Mouse (Mus musculus): Measurements from ENCODE around the gene Ank3. TPM values are rescaled to one million over a fixed set of nuclear protein-coding genes. Genes with fewer than 3 reads are reported as not detected.
A peak's percentile ranks its signal among the peaks of the same experiment; 100 is the strongest.

Gene Ank3
- total RNA-seq, 2 experiments from 2014 or later = 573 to 576 TPM

GRCm38 (mm10) chr10:69731863-69732262 lies 333.3 kb downstream of the Ank3 start:
- intact Hi-C loops (cut with DNase I) = no loop called here
- no peak for DNase-seq

DNA sequence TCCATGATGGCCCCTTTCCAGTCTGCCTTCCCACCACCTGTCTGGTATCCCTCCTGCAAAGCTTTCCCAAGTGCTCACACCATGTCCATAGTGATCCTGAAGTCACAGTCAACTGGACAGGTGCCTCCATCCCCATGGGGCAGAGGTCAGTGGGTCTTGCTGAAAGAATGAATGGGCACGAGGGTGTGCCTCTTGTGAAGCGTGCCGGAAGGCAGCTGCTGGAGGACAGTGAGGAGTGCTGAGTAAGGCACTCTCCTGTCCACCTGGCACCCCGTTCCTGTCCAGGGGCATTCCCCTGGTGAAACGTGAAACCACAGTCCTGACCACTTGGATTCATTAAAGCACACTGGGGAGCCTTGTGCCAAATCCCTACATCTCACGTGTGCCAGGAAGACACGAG lies 337.7 kb downstream of the Ank3 start:
- intact Hi-C loops (cut with DNase I) = no loop called here
- DNase-seq = no peak

GRCm38 (mm10) chr10:69738741-69739271 lies 340.2 kb downstream of the Ank3 start:
- intact Hi-C loops (cut with DNase I) = no loop called here
- no peak for DNase-seq

DNA sequence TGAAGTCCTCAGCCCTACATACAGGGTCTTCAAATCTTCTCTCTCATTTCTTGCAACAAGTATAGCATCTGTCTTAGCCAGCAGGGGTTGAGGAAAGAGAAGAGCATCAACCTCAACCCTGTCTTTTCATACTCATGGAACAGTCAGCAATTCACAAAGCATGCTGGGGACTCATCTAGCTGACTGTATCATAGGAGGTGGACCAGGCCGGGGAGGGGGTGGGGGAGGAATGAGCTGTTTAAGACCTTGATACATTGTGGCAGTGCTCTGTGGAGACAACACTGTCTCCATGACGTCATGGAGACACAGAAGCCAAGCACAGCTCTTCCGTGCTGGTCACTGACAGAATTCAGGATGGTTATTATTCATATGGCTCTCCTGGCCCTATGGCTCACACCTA lies 344.0 kb downstream of the Ank3 start:
- intact Hi-C loops (cut with DNase I) = no loop called here

DNA sequence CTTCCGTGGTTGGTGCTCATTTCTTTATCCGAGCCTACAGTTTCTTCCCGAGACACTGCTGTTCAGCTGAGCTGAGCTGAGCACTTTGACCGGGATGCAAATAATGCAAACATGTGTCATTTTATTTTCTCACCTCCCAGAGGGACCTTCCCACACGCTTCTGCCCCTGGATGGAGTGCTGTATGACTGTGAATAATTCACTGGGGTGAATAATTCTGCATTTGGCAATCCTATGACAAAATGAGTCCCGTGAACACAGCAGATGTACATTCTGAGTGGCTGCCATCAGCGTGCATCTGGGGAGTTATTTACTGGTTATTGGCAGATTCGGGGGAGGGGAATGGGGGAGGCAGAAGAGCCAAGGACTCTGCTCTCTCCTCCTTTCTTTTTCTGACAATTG lies 345.6 kb downstream of the Ank3 start:
- peak; percentile 86 for DNase-seq
- intact Hi-C loops (cut with DNase I) = no loop called here

More for the DNA sequence above, 344.0 kb downstream of the Ank3 start:
- DNase-seq = no peak

GRCm38 (mm10) chr10:69744871-69745270 lies 346.3 kb downstream of the Ank3 start:
- intact Hi-C loops (cut with DNase I) = no loop called here
- no peak for DNase-seq

- intact Hi-C loops (cut with DNase I) = no loop called here
- DNase-seq = no peak
Measured at GRCm38 (mm10) chr10:69746322-69746721, 347.7 kb downstream of the Ank3 start.

GRCm38 (mm10) chr10:69746730-69747129 lies 348.2 kb downstream of the Ank3 start:
- intact Hi-C loops (cut with DNase I) = no loop called here

GRCm38 (mm10) chr10:69751416-69751815 lies 352.8 kb downstream of the Ank3 start:
- no peak for DNase-seq
- intact Hi-C loops (cut with DNase I) = no loop called here

More at GRCm38 (mm10) chr10:69746730-69747129, 348.2 kb downstream of the Ank3 start:
- DNase-seq = no peak

DNA sequence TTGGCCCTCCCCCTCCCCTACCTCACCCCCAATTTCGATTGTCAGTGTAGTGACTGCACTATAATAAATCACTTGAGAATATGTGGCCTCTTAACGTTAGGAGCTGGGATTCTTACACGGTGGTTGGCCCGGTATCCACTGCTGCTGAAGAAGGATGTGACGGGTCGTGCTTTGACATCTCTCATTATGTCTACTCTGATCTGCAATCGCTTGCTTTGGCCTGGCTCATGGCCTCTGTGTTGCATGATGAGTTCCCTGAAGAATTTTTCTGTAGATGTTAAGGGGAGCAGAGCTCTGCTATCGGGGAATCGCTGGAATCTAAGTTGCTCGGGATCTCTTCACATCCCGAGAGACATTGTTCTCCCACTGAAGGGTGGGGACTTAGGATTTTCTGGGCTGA lies 354.9 kb downstream of the Ank3 start:
- peak; percentile 25 for DNase-seq
- intact Hi-C loops (cut with DNase I) = no loop called here

DNA sequence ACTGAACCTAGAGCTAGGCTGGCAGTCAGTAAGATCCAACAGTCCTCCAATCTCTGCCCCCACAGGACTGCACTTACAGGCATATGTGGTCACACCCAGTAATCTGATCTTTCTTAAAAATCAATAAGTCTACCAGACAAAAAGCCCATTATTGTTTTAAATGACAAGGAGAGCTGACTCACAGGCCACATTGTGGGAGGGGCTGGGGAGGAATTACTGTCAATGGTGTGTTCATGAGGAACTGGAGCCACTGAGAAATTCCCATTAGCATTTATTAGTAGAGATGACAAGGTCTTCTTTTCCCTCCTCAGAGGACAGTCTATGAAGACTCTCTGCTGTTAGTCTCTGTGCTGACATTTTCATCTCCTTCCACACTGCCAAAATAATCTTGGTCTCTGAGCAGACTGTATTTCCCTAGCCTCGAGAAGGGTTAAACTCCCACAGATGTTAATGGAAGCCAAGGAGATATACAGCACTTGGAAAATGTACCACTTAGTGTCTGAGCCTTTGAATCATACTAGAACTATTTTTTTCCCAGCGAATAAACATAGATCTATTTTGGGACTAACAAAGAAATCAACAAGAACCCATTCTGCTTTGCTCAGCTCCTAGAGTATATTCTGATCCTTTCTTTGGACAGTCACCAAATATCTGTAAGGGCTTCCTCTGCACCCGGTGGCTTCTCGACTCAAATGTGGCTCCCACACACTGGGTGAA lies 358.5 kb downstream of the Ank3 start:
- intact Hi-C loops (cut with DNase I) = no loop called here
- DNase-seq = no peak

DNA sequence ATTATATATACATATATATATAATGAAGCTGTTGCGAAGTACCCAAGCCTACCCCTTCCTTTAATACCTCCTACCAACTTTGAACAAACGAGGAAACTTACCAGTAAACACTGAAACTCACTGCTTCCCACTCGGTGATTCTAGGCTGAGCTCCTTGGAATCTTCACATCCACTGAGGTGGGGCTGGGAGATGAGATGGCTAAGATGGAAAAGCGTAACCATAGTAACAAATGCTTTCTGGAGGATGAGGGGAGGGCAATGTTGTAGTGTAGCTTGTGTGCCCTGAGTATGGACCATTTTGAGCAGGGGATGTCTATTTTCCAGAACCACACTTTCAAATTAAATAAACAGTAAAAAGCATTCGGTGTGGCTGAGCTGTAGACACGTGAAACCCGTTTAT lies 364.4 kb downstream of the Ank3 start:
- intact Hi-C loops (cut with DNase I) = no loop called here
- DNase-seq = no peak

DNA sequence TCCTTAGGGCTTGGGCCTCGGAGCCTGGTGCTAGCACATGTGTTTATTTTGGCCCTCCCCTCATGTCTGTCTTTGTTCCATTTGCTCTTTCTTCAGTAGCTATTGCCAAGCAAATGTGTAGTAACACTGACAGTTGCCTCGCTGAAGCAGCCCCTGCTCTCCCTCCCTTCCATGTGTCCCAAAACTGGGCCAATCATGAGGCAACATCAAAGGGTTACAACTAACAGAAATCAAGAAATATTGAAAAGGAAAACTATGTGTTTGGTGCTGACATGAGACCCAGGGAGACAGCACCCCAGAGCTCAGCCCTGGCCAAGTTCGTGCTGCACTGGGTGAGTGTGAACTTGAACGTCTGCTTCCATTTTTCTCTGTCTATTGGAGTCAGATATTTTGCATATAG lies 365.8 kb downstream of the Ank3 start:
- no peak for DNase-seq
- intact Hi-C loops (cut with DNase I) = no loop called here

DNA sequence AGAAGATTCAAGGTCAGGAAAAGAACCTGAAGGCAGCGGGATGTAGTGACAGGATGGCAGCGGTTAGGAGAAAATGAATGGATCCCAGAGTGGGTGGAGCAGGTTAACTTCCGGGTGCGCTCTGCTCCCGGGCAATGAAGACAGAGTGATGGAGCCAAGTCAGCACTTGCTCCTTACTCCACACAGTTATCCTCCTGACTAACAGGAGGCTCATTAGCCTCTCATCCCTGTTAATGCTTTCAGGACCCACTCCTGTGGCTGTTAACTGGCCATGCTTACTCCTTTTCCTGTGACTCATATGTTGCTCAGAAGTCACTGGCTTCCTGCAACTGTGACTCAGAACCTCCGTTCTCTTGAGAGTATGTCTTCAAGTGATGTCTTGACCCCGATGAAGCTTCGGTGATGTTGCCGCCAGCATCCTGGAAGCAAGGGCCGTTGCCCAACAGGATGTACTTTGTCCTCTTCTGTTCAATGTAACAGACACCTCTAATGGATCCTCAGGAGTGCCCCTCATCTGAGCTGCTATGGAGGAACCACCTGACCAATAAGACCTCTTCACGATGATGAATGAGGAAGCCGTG lies 378.6 kb downstream of the Ank3 start:
- DNase-seq = no peak
- intact Hi-C loops (cut with DNase I) = no loop called here

- no peak for DNase-seq
- intact Hi-C loops (cut with DNase I) = no loop called here
Measured at GRCm38 (mm10) chr10:69777736-69778135, 379.2 kb downstream of the Ank3 start.

DNA sequence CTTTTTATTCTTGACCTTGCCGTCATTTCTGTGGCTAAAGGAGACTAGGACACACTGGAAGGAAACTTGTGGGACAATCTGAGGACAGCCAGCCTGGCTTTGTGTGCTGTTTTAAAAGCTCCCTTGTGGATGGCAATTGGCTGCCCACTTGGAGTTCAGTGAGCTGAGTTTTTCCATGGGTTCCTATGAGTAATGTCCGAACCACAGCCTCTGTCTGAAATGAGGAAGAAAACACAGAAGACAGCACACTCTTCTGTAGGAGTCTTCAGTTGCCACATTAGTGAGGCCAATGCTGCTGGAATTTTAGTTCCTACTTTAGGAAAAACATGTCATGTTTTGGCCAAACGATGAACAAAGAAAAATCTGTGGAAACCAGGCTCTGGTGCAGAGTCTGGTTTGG lies 380.7 kb downstream of the Ank3 start:
- intact Hi-C loops (cut with DNase I) = no loop called here

DNA sequence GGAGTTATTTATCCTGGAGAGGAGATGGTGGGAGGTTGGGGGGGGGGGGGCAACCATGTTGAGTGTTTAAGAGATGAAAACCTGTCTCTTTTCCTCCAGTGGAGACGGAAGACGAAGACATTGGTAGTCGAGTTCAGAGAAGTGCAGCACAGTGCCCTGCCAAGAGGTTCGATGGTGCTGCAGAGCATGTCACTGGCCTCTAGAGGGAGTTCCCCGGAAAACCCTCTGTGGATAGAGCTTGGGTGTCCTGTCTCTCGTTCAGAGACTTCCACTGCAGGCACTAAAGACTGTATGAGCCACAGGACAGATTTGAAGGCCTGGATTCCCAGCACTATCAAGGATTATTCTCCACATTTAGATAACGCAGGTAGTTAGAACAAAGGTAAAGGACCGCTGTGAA lies 382.9 kb downstream of the Ank3 start:
- intact Hi-C loops (cut with DNase I) = no loop called here
- peak; percentile 44 for DNase-seq

More for the DNA sequence above, 380.7 kb downstream of the Ank3 start:
- DNase-seq = no peak

- intact Hi-C loops (cut with DNase I) = no loop called here
- DNase-seq = no peak
Measured at GRCm38 (mm10) chr10:69785235-69785634, 386.7 kb downstream of the Ank3 start.

GRCm38 (mm10) chr10:69785692-69786091 lies 387.1 kb downstream of the Ank3 start:
- intact Hi-C loops (cut with DNase I) = no loop called here
- DNase-seq = no peak

GRCm38 (mm10) chr10:69786220-69786993 lies 387.8 kb downstream of the Ank3 start:
- no peak for DNase-seq
- intact Hi-C loops (cut with DNase I) = no loop called here

DNA sequence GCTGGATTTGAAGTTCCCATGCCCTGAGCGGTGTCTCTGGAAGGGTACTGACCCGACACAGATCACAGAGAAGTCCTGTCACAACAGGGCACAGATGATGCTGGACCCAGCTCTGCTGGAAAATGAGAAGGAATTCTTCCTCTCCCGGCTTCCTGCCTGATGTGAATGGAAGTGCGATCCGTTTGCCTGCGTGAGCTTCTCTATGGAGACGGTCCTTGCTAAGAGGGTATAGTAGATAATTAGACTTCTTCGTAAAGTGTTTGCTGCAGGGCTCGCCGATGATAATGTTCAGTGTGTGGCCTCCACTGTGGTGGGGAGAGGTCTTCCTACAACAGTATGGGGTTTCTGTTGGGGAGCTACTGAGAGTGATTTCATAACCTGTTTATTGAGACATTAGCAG lies 388.8 kb downstream of the Ank3 start:
- DNase-seq = no peak
- intact Hi-C loops (cut with DNase I) = no loop called here

- no peak for DNase-seq
- intact Hi-C loops (cut with DNase I) = loop anchor here (10.0 kb wide), 1 partner anchor 126 kb away; no protein-coding TSS in a partner anchor
Measured at GRCm38 (mm10) chr10:69790606-69791005, 392.0 kb downstream of the Ank3 start.

Data from left cerebral cortex, postnatal 4 days (tissue).